Comparison of ENCODE assay signal across 8 mouse cellular contexts in the genomic region with DNA sequence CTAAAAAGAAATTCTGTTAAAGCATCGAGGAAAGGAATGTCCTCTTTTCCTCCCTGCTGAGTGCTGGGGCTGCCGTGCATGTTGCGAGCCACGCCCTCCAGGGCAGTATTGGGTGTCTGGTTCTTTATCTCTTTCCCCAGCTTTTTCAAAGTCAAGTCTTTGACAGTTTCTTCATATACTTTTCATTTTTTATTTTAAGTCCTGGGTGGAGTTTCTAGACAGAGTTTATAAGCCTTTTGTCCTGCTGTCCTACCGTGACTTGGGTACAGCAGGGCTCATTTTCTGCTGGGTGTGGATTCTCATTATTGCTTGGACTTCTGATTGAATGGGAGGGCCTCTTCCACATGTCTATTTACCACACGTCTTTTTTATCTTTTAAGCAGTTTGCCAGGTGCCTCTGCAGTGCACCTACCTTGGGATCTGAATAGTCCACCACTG. TPM values are rescaled to one million over a fixed set of nuclear protein-coding genes. Genes with fewer than 3 reads are reported as not detected.
DNase-seq lines count a peak whose midpoint lies in the region; ATAC-seq and TF ChIP-seq lines count a peak whose summit lies in the region.

No protein-coding gene starts in this region.

- TF ChIP-seq POLR2A in lung, adult 2 months (IDR thresholded peaks at IDR 0.05; ENCODE audit: borderline replicate concordance, extremely low read depth, low read depth, low read length) = peak; percentile 32; the same call in 1 of the 2 replicates

- H3K36me3 ChIP-seq in embryonic facial prominence, embryonic 11.5 days (replicated peaks; ENCODE audit: control insufficient read depth, insufficient read depth, low read depth, low read length) = peaks cover 6% of the 10 kb centered on the region
- peaks cover 30% of the 10 kb centered on the region for H3K36me3 ChIP-seq in intestine, embryonic 14.5 days (ENCODE audit: control insufficient read depth, insufficient read depth, low read length)
- peaks cover 16% of the 10 kb centered on the region for H3K36me3 ChIP-seq in midbrain, postnatal 0 days (ENCODE audit: insufficient read depth, low read length)

- peaks cover 27% of the 10 kb centered on the region for H3K4me1 ChIP-seq in lung, adult 2 months (ENCODE audit: control insufficient read depth, insufficient read depth, low read length)
- no peaks in the 10 kb centered on the region; the same call in 1 of the 2 replicates for H3K4me1 ChIP-seq in embryonic facial prominence, embryonic 11.5 days (ENCODE audit: control insufficient read depth, insufficient read depth, low read length)
- peaks cover 28% of the 10 kb centered on the region for H3K4me1 ChIP-seq in intestine, embryonic 14.5 days (replicated peaks; ENCODE audit: control insufficient read depth, insufficient read depth, low read length)
- peaks cover 11% of the 10 kb centered on the region; the same call in 1 of the 2 replicates for H3K4me1 ChIP-seq in midbrain, postnatal 0 days (ENCODE audit: insufficient read depth, low read length)

- H3K9ac ChIP-seq in embryonic facial prominence, embryonic 11.5 days (replicated peaks; ENCODE audit: low read length) = no peak overlapping the region; the same call in 1 of the 2 replicates
- peak overlapping the region; percentile 100 for H3K9ac ChIP-seq in intestine, embryonic 14.5 days (ENCODE audit: low read length)
- H3K9ac ChIP-seq in midbrain, postnatal 0 days (replicated peaks; ENCODE audit: low read length, poor library complexity, severe bottlenecking) = peak overlapping the region; percentile 48; the same call in 1 of the 2 replicates

- no peak for ATAC-seq in embryonic facial prominence, embryonic 11.5 days (replicated peaks; ENCODE audit: insufficient number of reproducible peaks, low FRiP score, low TSS enrichment, low read depth)
- no peak for ATAC-seq in intestine, embryonic 14.5 days (replicated peaks; ENCODE audit: low FRiP score, low TSS enrichment, low read depth)
- ATAC-seq in midbrain, postnatal 0 days (ENCODE audit: low FRiP score) = no peak

- 0 out of 2 replicates have a peak overlapping the region, but pooled peaks have one; percentile 50 for H3K4me2 ChIP-seq in embryonic facial prominence, embryonic 11.5 days (ENCODE audit: low read depth, low read length)
- peak overlapping the region; percentile 90 for H3K4me2 ChIP-seq in intestine, embryonic 14.5 days (ENCODE audit: low read length)
- H3K4me2 ChIP-seq in midbrain, postnatal 0 days (ENCODE audit: low read depth, low read length, poor library complexity, severe bottlenecking) = peak overlapping the region; percentile 64

- no peak overlapping the region for H3K4me3 ChIP-seq in lung, adult 2 months (replicated peaks; ENCODE audit: extremely low read depth, low read depth, low read length)
- no peak overlapping the region for H3K4me3 ChIP-seq in embryonic facial prominence, embryonic 11.5 days (ENCODE audit: low read depth, low read length)
- H3K4me3 ChIP-seq in intestine, embryonic 14.5 days (ENCODE audit: low read depth, low read length) = peak overlapping the region; percentile 60
- H3K4me3 ChIP-seq in midbrain, postnatal 0 days (ENCODE audit: low read depth, low read length) = peak overlapping the region; percentile 49

- DNase-seq in lung, adult 2 months = no peak
- no peak for DNase-seq in lung, adult 18-20 months
- no peak for DNase-seq in embryonic facial prominence, embryonic 11.5 days (ENCODE audit: low spot score)
- no peak for DNase-seq in intestine, embryonic 14.5 days (ENCODE audit: low spot score)
- DNase-seq in midbrain, postnatal 0 days (ENCODE audit: low spot score) = no peak
- DNase-seq in left cerebral cortex, postnatal 36 days (ENCODE audit: low spot score in 2 of 2) = no peak
- DNase-seq in urinary bladder, postnatal 10 days (ENCODE audit: low spot score) = no peak
- DNase-seq in right cerebral cortex, adult 2 months (ENCODE audit: low spot score in 2 of 2) = no peak

- no peaks in the 10 kb centered on the region for H3K27me3 ChIP-seq in embryonic facial prominence, embryonic 11.5 days (ENCODE audit: control insufficient read depth, insufficient read depth, low read length)
- H3K27me3 ChIP-seq in intestine, embryonic 14.5 days (replicated peaks; ENCODE audit: control insufficient read depth, insufficient read depth, low read length) = no peaks in the 10 kb centered on the region
- no peaks in the 10 kb centered on the region for H3K27me3 ChIP-seq in midbrain, postnatal 0 days (ENCODE audit: insufficient read depth, low read length)

- 27% methylated on average over 6 of the region's 6 CpGs for WGBS in lung, adult 2 months
- WGBS in embryonic facial prominence, embryonic 11.5 days = 66% methylated on average over 6 of the region's 6 CpGs
- 46% methylated on average over 6 of the region's 6 CpGs for WGBS in intestine, embryonic 14.5 days
- WGBS in midbrain, postnatal 0 days = 28% methylated on average over 6 of the region's 6 CpGs

- no peak overlapping the region; the same call in 1 of the 2 replicates for H3K27ac ChIP-seq in embryonic facial prominence, embryonic 11.5 days (replicated peaks; ENCODE audit: low read depth, low read length)
- peak overlapping the region; percentile 99 for H3K27ac ChIP-seq in intestine, embryonic 14.5 days (ENCODE audit: low read depth)
- H3K27ac ChIP-seq in midbrain, postnatal 0 days (ENCODE audit: low read depth, low read length) = peak overlapping the region; percentile 98

- H3K9me3 ChIP-seq in embryonic facial prominence, embryonic 11.5 days (replicated peaks; ENCODE audit: control insufficient read depth, low read length) = no peaks in the 10 kb centered on the region
- H3K9me3 ChIP-seq in intestine, embryonic 14.5 days (ENCODE audit: control insufficient read depth, low read length) = no peaks in the 10 kb centered on the region
- H3K9me3 ChIP-seq in midbrain, postnatal 0 days (ENCODE audit: low read length) = no peaks in the 10 kb centered on the region

- TF ChIP-seq CTCF in lung, adult 2 months (IDR thresholded peaks at IDR 0.05; ENCODE audit: insufficient read depth, low read length) = no peak
- no peak for TF ChIP-seq CTCF in midbrain, postnatal 0 days (IDR thresholded peaks at IDR 0.05)

- intact Hi-C loops in left cerebral cortex, postnatal 36 days (cut with DNase I) = loop anchor here (5.0 kb wide), 2 partner anchors 62 to 83 kb away; partner anchors contain the start of genes Prr3 and Tubb5

RNA-seq across cellular contexts. Expression of gene Ppp1r10, which starts 3.6 kb away (rescaled TPM):
- polyA plus RNA-seq in lung, adult 2 months (2012; rRNA removed) = 27.4 and 28.6 TPM in 2 replicates
- polyA plus RNA-seq in embryonic facial prominence, embryonic 11.5 days (2014; fragmentation: Nextera tagmentation; extraction: Ambion mirVana) = 38.1 and 38.2 TPM in 2 replicates
- 33.8 and 34.0 TPM in 2 replicates for polyA plus RNA-seq in intestine, embryonic 14.5 days (2014; fragmentation: Nextera tagmentation; extraction: Ambion mirVana)
- total RNA-seq in midbrain, postnatal 0 days (2014; rRNA removed) = 39.3 and 52.8 TPM in 2 replicates
- 23.0 and 24.8 TPM in 2 replicates for polyA plus RNA-seq in midbrain, postnatal 0 days (2015; fragmentation: Nextera tagmentation; extraction: Ambion mirVana)
- 10 to 100 TPM; 62.5 to 84.5 TPM for total RNA-seq in left cerebral cortex, postnatal 36 days (2021)

RNA-seq across cellular contexts. Expression of gene Mrps18b, which starts 3.7 kb away (rescaled TPM):
- 30.4 and 43.8 TPM in 2 replicates for polyA plus RNA-seq in lung, adult 2 months (2012; rRNA removed)
- 69.5 and 72.0 TPM in 2 replicates for polyA plus RNA-seq in embryonic facial prominence, embryonic 11.5 days (2014; fragmentation: Nextera tagmentation; extraction: Ambion mirVana)
- 119 and 128 TPM in 2 replicates for polyA plus RNA-seq in intestine, embryonic 14.5 days (2014; fragmentation: Nextera tagmentation; extraction: Ambion mirVana)
- 37.2 and 46.6 TPM in 2 replicates for total RNA-seq in midbrain, postnatal 0 days (2014; rRNA removed)
- polyA plus RNA-seq in midbrain, postnatal 0 days (2015; fragmentation: Nextera tagmentation; extraction: Ambion mirVana) = 55.7 and 57.4 TPM in 2 replicates
- total RNA-seq in left cerebral cortex, postnatal 36 days (2021) = 10 to 100 TPM; 38.0 to 46.2 TPM

RNA-seq across cellular contexts. Expression of gene Atat1, which starts 10.0 kb away (rescaled TPM):
- 49.4 and 57.7 TPM in 2 replicates for polyA plus RNA-seq in lung, adult 2 months (2012; rRNA removed)
- polyA plus RNA-seq in embryonic facial prominence, embryonic 11.5 days (2014; fragmentation: Nextera tagmentation; extraction: Ambion mirVana) = 101 and 108 TPM in 2 replicates
- polyA plus RNA-seq in intestine, embryonic 14.5 days (2014; fragmentation: Nextera tagmentation; extraction: Ambion mirVana) = 68.5 and 76.3 TPM in 2 replicates
- 199 and 216 TPM in 2 replicates for total RNA-seq in midbrain, postnatal 0 days (2014; rRNA removed)
- polyA plus RNA-seq in midbrain, postnatal 0 days (2015; fragmentation: Nextera tagmentation; extraction: Ambion mirVana) = 326 and 332 TPM in 2 replicates
- 10 to 100 TPM; 51.1 to 63.9 TPM for total RNA-seq in left cerebral cortex, postnatal 36 days (2021)

RNA-seq across cellular contexts. Expression of gene 2310061I04Rik, which starts 22.7 kb away (rescaled TPM):
- 36.1 and 38.1 TPM in 2 replicates for polyA plus RNA-seq in lung, adult 2 months (2012; rRNA removed)
- 21.2 and 25.6 TPM in 2 replicates for polyA plus RNA-seq in embryonic facial prominence, embryonic 11.5 days (2014; fragmentation: Nextera tagmentation; extraction: Ambion mirVana)
- polyA plus RNA-seq in intestine, embryonic 14.5 days (2014; fragmentation: Nextera tagmentation; extraction: Ambion mirVana) = 26.7 and 30.6 TPM in 2 replicates
- total RNA-seq in midbrain, postnatal 0 days (2014; rRNA removed) = 43.5 and 47.7 TPM in 2 replicates
- 88.3 and 89.3 TPM in 2 replicates for polyA plus RNA-seq in midbrain, postnatal 0 days (2015; fragmentation: Nextera tagmentation; extraction: Ambion mirVana)
- 10 to 100 TPM; 58.4 to 62.0 TPM for total RNA-seq in left cerebral cortex, postnatal 36 days (2021)

RNA-seq across cellular contexts. Expression of gene Dhx16, which starts 40.3 kb away (rescaled TPM):
- polyA plus RNA-seq in lung, adult 2 months (2012; rRNA removed) = 62.8 and 70.1 TPM in 2 replicates
- 38.6 and 47.2 TPM in 2 replicates for polyA plus RNA-seq in embryonic facial prominence, embryonic 11.5 days (2014; fragmentation: Nextera tagmentation; extraction: Ambion mirVana)
- polyA plus RNA-seq in intestine, embryonic 14.5 days (2014; fragmentation: Nextera tagmentation; extraction: Ambion mirVana) = 37.2 and 46.1 TPM in 2 replicates
- total RNA-seq in midbrain, postnatal 0 days (2014; rRNA removed) = 26.7 and 27.7 TPM in 2 replicates
- polyA plus RNA-seq in midbrain, postnatal 0 days (2015; fragmentation: Nextera tagmentation; extraction: Ambion mirVana) = 23.6 and 25.1 TPM in 2 replicates
- total RNA-seq in left cerebral cortex, postnatal 36 days (2021) = 10 to 100 TPM; 26.0 to 32.0 TPM

Comparison
In these comparisons a context has a peak if more than half of its experiments do, and no peak if none do; other contexts are left out.
1. H3K4me3 ChIP-seq: peak in intestine, embryonic 14.5 days (single experiment) and midbrain, postnatal 0 days (single experiment); none in lung, adult 2 months (single experiment) and embryonic facial prominence, embryonic 11.5 days (single experiment).
2. Peak in every context shown above with its lines, with median percentiles within 50 percentile points of each other: H3K4me2 ChIP-seq.